Mouse (Mus musculus) intestine, postnatal 0 days (tissue): ENCODE data around the gene Tesk1. TPM values are rescaled to one million over a fixed set of nuclear protein-coding genes. Genes with fewer than 3 reads are reported as not detected.
A peak's percentile ranks its signal among the peaks of the same experiment; 100 is the strongest.

Source experiments
- ATAC-seq: fragments of 200-750 bp; cut with Nextera tagmentation; 2 replicates; pipeline ENCODE4 v1.8.0; 2017; ENCODE audit warnings: mild to moderate bottlenecking, moderate TSS enrichment, moderate library complexity
- H3K27ac ChIP-seq: fragments of 300-500 bp; sonication (generic); 2 replicates; pipeline ENCODE4 v1.5.1; 2014; ENCODE audit warnings: mild to moderate bottlenecking, low read depth, low read length, moderate library complexity
- H3K27me3 ChIP-seq: fragments of 300-500 bp; sonication (generic); replicated peaks from 2 replicates; pipeline ENCODE4 v1.6.1; 2014; ENCODE audit warnings: low read length, mixed read lengths; ENCODE audit not compliant: control insufficient read depth, insufficient read depth
- H3K36me3 ChIP-seq: fragments of 300-500 bp; sonication (generic); 2 replicates; pipeline ENCODE4 v1.6.1; 2014; ENCODE audit warnings: mild to moderate bottlenecking, moderate library complexity; ENCODE audit not compliant: control insufficient read depth, insufficient read depth
- H3K4me1 ChIP-seq: fragments of 300-500 bp; sonication (generic); replicated peaks from 2 replicates; pipeline ENCODE4 v1.6.1; 2014; ENCODE audit warnings: antibody characterized with exemption, low read length, mixed read lengths; ENCODE audit not compliant: control insufficient read depth, insufficient read depth
- H3K4me2 ChIP-seq: fragments of 300-500 bp; sonication (generic); replicated peaks from 2 replicates; pipeline ENCODE4 v1.6.1; 2014; ENCODE audit warnings: low read depth, mild to moderate bottlenecking, moderate library complexity
- H3K4me3 ChIP-seq: fragments of 300-500 bp; sonication (generic); 2 replicates; pipeline ENCODE4 v1.5.1; 2014; ENCODE audit warnings: low read depth, low read length
- H3K9ac ChIP-seq: fragments of 300-500 bp; sonication (generic); 2 replicates; pipeline ENCODE4 v1.6.1; 2014; ENCODE audit warnings: mild to moderate bottlenecking, low read depth, low read length
- H3K9me3 ChIP-seq: fragments of 300-500 bp; sonication (generic); 2 replicates; pipeline ENCODE4 v1.6.1; 2016; ENCODE audit warnings: mixed run types; ENCODE audit not compliant: control insufficient read depth
- CTCF ChIP-seq: sonication (generic); IDR thresholded peaks from 2 replicates; pipeline ENCODE4 v1.5.1; 2016; ENCODE audit warnings: low read depth, mild to moderate bottlenecking, control low read depth, antibody characterized with exemption, moderate library complexity
- WGBS: fragments of 180-500 bp; shearing (Covaris S2); extraction: QIAGEN DNeasy Blood & Tissue Kit; methylation state at CpG from one replicate; pipeline ENCODE4 v1.1.7; 2014; 5-methylcytosine and 5-hydroxymethylcytosine counted together
- polyA plus RNA-seq: library from polyadenylated mRNA; unstranded; fragments of >200 nt; fragmentation: Nextera tagmentation; extraction: Ambion mirVana; gene quantifications from 2 replicates; pipeline ENCODE4 v1.2.1, GENCODE M21; 2015

The Tesk1 gene
- 4.6 and 4.7 TPM in 2 replicates for polyA plus RNA-seq

- peak within 1 kb of the TSS; percentile 97 for H3K4me3 ChIP-seq
- H3K36me3 ChIP-seq: peaks cover 14% of the 10 kb centered on the region
- no peak for TF ChIP-seq CTCF
- H3K4me2 ChIP-seq: peak within 1 kb of the TSS; percentile 95
- WGBS: 26% methylated on average over 4 of the region's 4 CpGs
- no peaks in the 10 kb centered on the region for H3K9me3 ChIP-seq
- ATAC-seq: no peak
- no peaks in the 10 kb centered on the region for H3K27me3 ChIP-seq
- peak within 1 kb of the TSS; percentile 96 for H3K9ac ChIP-seq
- H3K27ac ChIP-seq: peak within 1 kb of the TSS; percentile 94
- H3K4me1 ChIP-seq: 0 out of 2 replicates have a peak, but pooled peaks cover 8% of the 10 kb centered on the region
These were observed at the start of gene Tesk1 for GRCm38 (mm10) chr4:43441639-43442038. Tesk1 (plus strand) TSS chr4:43441939.

- WGBS: 30% methylated on average over 15 of the region's 15 CpGs
- no peaks in the 10 kb centered on the region for H3K9me3 ChIP-seq
- no peaks in the 10 kb centered on the region for H3K36me3 ChIP-seq
- TF ChIP-seq CTCF: no peak
- ATAC-seq: peak; percentile 61
- H3K27ac ChIP-seq: peak overlapping the region; percentile 63
- no peak overlapping the region for H3K4me2 ChIP-seq
- H3K27me3 ChIP-seq: no peaks in the 10 kb centered on the region
- H3K9ac ChIP-seq: no peak overlapping the region
- H3K4me1 ChIP-seq: peaks cover 6% of the 10 kb centered on the region; the same call in 1 of the 2 replicates
- H3K4me3 ChIP-seq: no peak overlapping the region
These were observed 47.3 kb upstream of the Tesk1 start for GRCm38 (mm10) chr4:43394345-43394891.

DNA sequence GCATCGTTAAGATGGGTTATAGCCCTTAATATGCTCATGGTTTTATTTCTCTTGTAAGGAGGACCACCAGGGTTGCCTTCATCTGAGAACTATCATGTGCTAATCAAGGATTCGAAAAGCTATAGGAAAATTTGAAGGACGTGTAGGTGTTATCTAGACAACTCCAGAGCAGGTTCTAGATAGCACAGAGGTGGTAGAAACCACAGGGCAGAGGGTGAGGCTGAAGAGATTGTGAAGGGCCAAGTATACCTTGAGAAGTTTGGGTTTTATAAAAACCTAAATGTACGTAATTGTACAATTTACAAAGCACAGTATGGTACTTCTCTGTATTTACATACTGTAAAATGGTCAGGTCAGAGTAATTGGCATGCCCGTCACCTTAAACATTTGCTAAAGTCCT is 46.6 kb upstream of the Tesk1 start:
- WGBS: 78% methylated on average over 5 of the region's 5 CpGs
- no peaks in the 10 kb centered on the region for H3K27me3 ChIP-seq
- ATAC-seq: no peak

GRCm38 (mm10) chr4:43395836-43396235 is 45.9 kb upstream of the Tesk1 start:
- H3K36me3 ChIP-seq: no peaks in the 10 kb centered on the region
- no peak overlapping the region for H3K4me3 ChIP-seq
- WGBS: 68% methylated on average over 9 of the region's 9 CpGs
- no peaks in the 10 kb centered on the region for H3K9me3 ChIP-seq
- H3K4me1 ChIP-seq: peaks cover 6% of the 10 kb centered on the region
- no peak for ATAC-seq
- TF ChIP-seq CTCF: no peak
- no peak overlapping the region for H3K27ac ChIP-seq
- H3K9ac ChIP-seq: no peak overlapping the region
- no peaks in the 10 kb centered on the region for H3K27me3 ChIP-seq
- H3K4me2 ChIP-seq: no peak overlapping the region

More for the DNA sequence above, 46.6 kb upstream of the Tesk1 start:
- peak overlapping the region; percentile 63 for H3K27ac ChIP-seq
- no peak for TF ChIP-seq CTCF
- no peaks in the 10 kb centered on the region for H3K36me3 ChIP-seq
- H3K4me2 ChIP-seq: no peak overlapping the region
- no peak overlapping the region; the same call in 1 of the 2 replicates for H3K9ac ChIP-seq
- H3K4me3 ChIP-seq: no peak overlapping the region
- peaks cover 6% of the 10 kb centered on the region for H3K4me1 ChIP-seq
- no peaks in the 10 kb centered on the region for H3K9me3 ChIP-seq

DNA sequence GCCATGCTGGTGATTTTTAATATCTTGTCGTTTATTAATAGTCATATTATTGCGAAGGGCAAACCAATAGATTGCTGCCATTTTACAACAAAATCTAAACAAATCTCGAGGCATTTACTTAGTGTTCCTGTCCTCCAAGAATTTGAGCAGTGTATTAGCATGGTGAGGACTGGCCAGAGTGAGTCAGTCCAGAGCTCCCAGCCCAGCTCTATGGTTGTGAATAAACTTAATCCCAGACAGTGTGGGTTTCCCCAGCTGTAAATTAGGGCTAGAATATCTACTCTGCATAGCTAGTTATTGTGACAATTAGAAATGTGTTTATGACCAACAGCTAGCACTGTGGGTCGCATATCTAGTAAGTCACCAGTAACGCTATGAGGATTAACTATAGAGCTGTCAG is 45.4 kb upstream of the Tesk1 start:
- Histone ChIP-seq H3K9me3 (no peaks in the 10 kb centered on the region), H3K27ac (no peak overlapping the region), H3K4me1 (peaks cover 6% of the 10 kb centered on the region), H3K27me3 (no peaks in the 10 kb centered on the region), H3K4me2 (no peak overlapping the region), H3K9ac (no peak overlapping the region), H3K4me3 (no peak overlapping the region), H3K36me3 (no peaks in the 10 kb centered on the region)
- 85% methylated on average over 5 of the region's 5 CpGs for WGBS
- no peak for TF ChIP-seq CTCF
- no peak for ATAC-seq

DNA sequence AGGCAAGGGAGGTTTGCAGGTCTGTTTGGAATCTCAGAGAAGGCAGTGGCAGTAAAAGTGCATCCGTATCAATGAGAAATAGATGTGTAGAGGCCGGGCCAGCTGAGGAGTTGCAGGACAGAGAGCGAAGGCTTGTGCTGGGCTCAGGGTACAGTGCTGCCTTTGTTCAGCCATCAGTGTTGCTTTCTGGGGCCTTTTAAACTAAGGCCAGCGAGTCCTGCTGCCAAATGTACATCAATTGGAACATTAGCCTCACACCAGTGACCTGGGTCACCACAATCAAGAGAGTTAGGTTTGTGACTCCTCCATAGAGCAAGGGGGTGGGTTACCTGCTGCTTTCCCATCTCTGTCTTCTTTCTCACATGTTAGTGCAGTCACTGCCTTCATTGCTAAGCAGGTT is 43.7 kb upstream of the Tesk1 start:
- Histone ChIP-seq H3K27me3 (no peaks in the 10 kb centered on the region), H3K9ac (no peak overlapping the region), H3K36me3 (no peaks in the 10 kb centered on the region), H3K4me3 (no peak overlapping the region), H3K4me1 (peaks cover 6% of the 10 kb centered on the region), H3K27ac (no peak overlapping the region), H3K9me3 (no peaks in the 10 kb centered on the region), H3K4me2 (no peak overlapping the region)
- no peak for TF ChIP-seq CTCF
- WGBS: 76% methylated on average over 4 of the region's 4 CpGs
- ATAC-seq: no peak
